Mouse (Mus musculus): ENCODE measurements around the gene Card9.

GRCm38 (mm10) chr2:26330702-26331101 is 30.0 kb downstream of the Card9 start:
- TF ChIP-seq GATA1 (IDR thresholded peaks at IDR 0.05; ENCODE audit: low read length) = no peak
- no peak for TF ChIP-seq TAL1 (IDR thresholded peaks at IDR 0.05; ENCODE audit: low read length)
